Mouse (Mus musculus) thymus, postnatal 36 days (tissue): ENCODE results near the gene Trappc5.

ENCODE experiments used
- DNase-seq, 2 experiments: peaks; one replicate each; pipeline ENCODE4 v3.0.0; 2022; ENCODE audit warnings: mixed read lengths in 2 of 2

Trappc5 gene

GRCm38 (mm10) chr8:3676993-3677579, 987 bp downstream of the Trappc5 start:
- DNase-seq = peak in 1 of 2 experiments; percentile 29

DNA sequence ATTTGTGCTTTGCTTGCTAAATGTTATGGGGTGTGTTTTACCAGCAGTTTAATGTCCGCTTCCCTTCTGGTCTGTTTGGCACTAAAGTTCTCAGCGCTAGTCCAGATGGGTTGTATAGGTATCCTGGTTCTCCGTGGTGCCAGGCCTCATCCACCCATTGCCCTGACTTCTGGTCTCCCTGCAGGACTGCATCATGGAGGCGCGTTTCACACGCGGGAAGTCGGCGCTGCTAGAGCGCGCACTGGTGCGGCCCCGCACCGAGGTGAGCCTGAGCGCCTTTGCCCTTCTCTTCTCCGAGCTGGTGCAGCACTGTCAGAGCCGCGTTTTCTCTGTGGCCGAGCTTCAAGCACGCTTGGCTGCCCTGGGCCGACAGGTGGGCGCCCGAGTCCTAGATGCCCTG, 2.7 kb downstream of the Trappc5 start:
- no peak for DNase-seq

DNA sequence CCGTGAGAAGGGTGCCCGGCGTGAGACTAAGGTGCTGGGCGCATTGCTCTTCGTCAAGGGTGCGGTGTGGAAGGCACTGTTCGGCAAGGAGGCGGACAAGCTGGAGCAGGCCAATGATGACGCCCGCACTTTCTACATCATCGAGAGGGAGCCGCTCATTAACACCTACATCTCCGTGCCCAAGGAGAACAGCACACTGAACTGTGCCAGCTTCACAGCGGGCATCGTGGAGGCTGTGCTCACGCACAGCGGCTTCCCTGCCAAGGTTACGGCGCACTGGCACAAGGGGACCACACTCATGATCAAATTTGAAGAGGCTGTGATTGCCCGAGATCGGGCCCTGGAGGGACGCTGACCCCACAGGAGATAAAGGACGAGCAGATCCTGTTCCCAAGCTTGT, 3.1 kb downstream of the Trappc5 start:
- no peak for DNase-seq

- DNase-seq = no peak
Observed at GRCm38 (mm10) chr8:3679656-3680055, 3.6 kb downstream of the Trappc5 start.

GRCm38 (mm10) chr8:3682435-3682834, 6.3 kb downstream of the Trappc5 start:
- no peak for DNase-seq

- no peak for DNase-seq
Observed at GRCm38 (mm10) chr8:3683408-3684176, 7.5 kb downstream of the Trappc5 start.

GRCm38 (mm10) chr8:3684530-3684929, 8.4 kb downstream of the Trappc5 start:
- DNase-seq = no peak

DNA sequence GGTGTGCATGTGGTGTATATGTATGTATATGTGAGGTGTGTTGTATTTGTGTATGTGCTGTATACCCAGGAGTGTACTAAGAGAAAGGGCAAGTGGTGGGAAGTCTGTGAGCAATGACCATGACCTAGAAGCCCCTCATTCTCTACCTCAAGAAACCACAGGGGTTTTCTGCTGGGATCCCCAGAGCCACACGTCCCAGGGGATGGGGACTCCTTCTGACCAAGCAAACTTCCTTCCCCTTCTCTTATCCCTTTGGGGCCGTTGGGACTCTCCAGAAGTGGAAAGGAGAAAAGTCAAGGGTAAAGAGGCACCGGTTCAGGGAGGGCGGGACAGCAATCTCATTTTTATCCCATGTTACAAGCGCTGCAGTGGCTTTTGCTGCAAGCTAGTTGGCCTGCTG, 9.3 kb downstream of the Trappc5 start:
- no peak for DNase-seq

DNA sequence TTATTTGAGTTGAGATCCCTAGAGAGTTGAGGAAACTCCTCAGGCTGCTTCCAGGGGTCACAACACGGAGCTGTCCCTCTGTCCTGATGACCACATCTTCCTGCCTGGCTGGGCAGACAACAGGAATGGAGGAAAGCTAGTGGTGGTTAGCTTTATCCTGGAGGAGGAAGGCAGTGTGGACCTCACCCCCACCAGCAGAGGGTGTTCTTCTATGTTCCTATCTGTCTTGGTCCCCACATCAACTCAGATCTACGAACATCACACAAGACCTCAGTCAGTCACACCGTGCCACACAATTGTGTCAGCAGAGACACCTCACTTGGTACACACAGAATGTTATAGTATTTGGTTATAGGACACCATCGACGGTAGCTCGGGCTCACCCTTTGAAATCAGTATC, 11.4 kb downstream of the Trappc5 start:
- DNase-seq = no peak

DNA sequence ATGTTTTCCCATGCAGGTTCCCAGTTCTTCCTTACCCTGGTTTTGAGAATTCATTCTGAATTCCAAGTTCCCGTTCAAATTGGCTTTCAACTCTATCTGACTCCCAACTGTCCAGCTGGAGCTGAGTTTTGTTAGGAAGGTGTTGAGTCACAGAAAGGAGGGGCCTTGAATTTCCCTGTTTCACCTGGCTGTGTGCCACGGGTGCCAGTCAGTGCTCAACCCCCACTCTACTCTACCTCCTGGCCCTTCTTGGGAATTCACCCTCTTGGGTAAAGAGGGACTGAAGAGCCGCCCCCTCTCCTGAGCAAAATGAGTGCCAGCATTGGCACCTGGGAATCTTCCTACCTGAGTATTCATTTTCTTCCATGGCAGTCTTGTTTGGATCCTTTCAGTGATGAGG, 14.7 kb downstream of the Trappc5 start:
- no peak for DNase-seq

- DNase-seq = no peak
Observed at GRCm38 (mm10) chr8:3694121-3694520, 18.0 kb downstream of the Trappc5 start, which contains the start of gene Fcer2a. Gene Fcer2a (minus strand): TSS chr8:3694175.

- no peak for DNase-seq
Observed at GRCm38 (mm10) chr8:3701491-3701890, 25.4 kb downstream of the Trappc5 start.

DNA sequence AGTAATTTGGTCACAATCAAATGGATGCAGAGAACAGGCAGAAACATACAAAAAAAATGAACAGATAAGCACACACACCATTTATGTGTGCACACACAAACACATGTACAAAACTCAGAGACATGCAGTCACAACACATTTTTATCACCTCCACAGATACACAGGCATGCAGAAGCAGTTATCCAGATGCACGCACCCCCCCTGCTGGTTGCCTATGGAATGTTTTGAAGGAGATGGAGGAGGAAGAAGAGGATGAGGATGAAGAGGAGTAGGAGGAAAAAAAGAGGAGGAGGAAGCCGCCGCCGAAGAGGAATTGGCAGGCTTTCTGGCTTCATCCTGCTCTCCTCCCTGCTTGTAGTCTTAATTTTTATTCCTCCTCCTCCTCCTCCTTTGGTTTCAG, 29.6 kb downstream of the Trappc5 start:
- peak in 1 of 2 experiments; percentile 17 for DNase-seq

- DNase-seq = no peak
Observed at GRCm38 (mm10) chr8:3707611-3708010, 31.5 kb downstream of the Trappc5 start.

- no peak for DNase-seq
Observed at GRCm38 (mm10) chr8:3710312-3710711, 34.2 kb downstream of the Trappc5 start.

DNA sequence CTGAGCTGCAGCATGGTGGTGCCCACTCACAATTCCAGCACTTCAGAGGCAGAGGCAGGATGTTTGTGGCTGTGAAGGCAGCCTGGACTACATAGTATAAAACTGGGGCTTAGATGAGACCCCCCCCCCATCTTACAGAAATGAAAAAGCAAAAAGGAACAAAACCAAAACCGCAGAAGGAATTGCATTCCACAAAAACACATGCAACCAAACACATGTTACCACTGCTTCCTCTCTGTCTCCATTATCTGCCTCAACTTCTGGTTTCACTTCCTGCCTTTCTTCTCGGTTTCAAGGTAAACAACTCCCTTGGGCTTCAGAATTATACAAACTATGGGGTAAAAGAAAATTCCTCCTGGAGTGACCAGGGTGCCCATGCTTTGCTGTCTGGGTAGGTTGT, 35.5 kb downstream of the Trappc5 start:
- no peak for DNase-seq

GRCm38 (mm10) chr8:3717321-3717954, 41.3 kb downstream of the Trappc5 start:
- DNase-seq = no peak

GRCm38 (mm10) chr8:3718559-3718958, 42.5 kb downstream of the Trappc5 start:
- DNase-seq = peak; percentile 70 to 74

DNA sequence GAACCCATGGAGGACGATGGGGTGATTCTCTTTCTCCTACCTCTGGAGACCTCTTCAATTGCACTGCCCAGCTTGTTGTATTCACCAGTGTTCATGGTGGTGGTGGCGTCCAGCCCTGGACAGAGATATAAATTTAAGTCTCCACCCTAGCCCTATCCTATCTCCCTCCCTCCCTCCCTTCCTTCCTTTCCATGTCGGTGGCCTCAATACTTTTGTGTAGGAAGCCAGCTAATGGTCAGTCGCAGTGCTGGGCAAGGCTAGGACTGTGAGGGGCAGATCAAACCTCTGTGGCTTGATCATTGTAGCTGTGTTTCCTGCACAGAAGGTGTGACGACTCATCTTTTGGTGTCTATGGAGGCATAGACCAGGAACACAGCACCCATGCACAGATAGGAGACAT, 44.5 kb downstream of the Trappc5 start, which contains the start of gene Clec4g:
Clec4g (minus strand) TSS at position 101 of the 400 bp plus-strand sequence.
- no peak for DNase-seq

DNA sequence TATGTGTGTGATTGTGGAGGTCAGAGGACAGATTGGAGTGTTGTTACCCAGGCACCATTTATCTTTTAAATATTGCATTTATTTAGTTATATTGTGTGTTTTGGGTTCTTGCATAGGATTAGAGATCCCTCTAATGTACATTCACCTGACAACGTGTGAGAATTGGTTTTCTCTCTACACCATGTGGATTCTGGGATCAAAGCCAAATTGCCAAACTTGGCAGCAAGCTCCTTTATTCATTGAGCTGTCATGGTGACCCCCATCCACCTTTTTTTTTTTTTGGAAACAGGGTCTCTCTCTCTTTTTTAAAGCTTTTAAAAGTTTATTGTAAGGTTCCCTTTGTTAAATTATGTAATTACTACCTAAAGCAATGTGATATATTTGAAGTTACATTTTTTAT, 44.9 kb downstream of the Trappc5 start:
- DNase-seq = no peak
